Mouse (Mus musculus) left cerebral cortex, postnatal 10 days (tissue): ENCODE measurements around the gene Spty2d1. TPM values are rescaled to one million over a fixed set of nuclear protein-coding genes. Genes with fewer than 3 reads are reported as not detected.
"Not testable (repeated sequence)": the region's sequence is repeated elsewhere in the genome, so short reads cannot be mapped to it uniquely, and the experiment has no call there.

Experiments used
- DNase-seq, 2 experiments: peaks; one replicate each; pipeline ENCODE4 v3.0.0; 2021 to 2022; ENCODE audit warnings: low spot score in 2 of 2, mixed read lengths in 1 of 2; ENCODE audit errors: extremely low spot score in 1 of 2
- intact Hi-C: fragments of 180-260 bp; cut with DNase I; formaldehyde crosslinking; loops from one replicate; pipeline ENCODE4 v1.15.1; 2025
- total RNA-seq, 2 experiments: library from RNA; stranded (reverse); gene quantifications; 2 replicates each; pipeline ENCODE4 v1.2.3; 2021

Gene Spty2d1
- total RNA-seq, 2 experiments from 2014 or later: 8.9 to 9.5 TPM

DNA sequence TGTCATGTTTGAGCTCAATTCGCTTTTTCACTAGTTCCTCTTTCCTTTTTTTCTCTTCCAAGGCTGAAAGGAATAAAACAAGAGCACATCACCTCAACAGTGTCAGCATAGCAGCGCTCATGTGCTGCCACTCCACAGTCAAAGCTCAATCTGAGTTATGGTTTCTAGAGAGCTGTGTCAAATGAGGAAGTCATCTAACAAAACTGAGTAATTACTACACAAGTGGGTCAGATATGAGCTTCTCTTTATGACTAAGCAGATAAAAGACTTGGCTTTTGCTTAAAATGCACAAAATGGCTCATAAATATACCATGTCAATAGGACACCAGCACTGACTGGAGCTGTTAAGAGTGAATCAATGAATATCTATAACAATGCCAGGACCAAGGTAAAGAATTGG is 9.3 kb downstream of the Spty2d1 start:
- intact Hi-C loops: no loop called here
- no peak for DNase-seq

DNA sequence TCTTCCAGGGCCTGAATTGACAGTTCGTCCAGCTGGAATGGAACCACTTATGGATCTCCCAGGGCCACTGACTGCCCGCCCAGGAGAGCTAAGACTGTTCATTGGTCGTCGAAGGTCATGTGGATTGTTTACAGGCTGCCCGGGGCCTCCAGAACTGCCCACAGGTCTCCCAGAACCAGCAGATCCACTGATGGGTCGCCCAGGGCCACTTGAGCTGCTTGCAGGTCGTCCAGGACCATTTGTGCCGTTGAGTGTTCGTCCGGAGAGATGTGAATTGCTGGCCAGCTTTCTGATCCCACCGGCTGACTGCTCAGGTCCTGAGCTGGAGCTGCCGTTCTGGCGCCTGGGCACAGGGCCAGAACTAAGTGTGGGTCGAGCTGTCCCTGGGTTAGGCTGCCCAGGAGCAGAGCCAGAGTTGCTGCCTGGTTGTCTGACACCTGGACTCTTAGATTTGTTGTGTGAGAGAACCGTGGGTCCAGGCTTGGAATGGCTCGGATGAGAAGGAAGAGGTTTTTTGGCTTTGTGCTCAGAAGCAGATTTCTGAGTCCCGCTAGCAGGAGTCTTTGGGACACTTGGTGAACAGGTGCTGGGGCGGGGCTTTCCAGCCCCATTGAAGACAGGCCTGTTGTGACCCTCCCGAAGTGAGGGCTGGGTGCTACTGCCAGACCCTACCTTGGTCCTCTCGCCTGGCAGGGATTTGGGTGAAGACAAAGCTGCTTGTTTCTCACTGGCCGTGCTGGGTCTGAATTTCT is 10.4 kb downstream of the Spty2d1 start:
- intact Hi-C loops: no loop called here
- no peak for DNase-seq

DNA sequence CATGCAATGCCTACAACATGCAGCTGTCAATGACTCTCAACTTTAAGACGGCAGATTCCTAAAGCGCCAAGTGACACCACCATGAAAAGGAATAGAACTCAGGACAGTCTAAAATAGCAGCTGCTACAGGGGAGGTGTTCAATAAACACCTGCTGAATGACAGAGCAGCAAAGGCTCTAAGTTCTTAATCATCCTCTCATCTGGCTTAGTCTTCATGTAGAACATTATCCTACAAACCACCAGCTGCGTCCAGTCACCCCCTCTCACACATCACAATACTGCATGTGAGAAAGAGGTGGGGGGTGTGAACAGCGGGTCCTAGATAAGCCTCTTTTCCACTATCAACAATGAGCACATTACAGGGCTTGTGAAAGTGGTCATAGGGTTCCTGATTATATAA is 11.2 kb downstream of the Spty2d1 start:
- intact Hi-C loops: no loop called here
- DNase-seq: no peak

DNA sequence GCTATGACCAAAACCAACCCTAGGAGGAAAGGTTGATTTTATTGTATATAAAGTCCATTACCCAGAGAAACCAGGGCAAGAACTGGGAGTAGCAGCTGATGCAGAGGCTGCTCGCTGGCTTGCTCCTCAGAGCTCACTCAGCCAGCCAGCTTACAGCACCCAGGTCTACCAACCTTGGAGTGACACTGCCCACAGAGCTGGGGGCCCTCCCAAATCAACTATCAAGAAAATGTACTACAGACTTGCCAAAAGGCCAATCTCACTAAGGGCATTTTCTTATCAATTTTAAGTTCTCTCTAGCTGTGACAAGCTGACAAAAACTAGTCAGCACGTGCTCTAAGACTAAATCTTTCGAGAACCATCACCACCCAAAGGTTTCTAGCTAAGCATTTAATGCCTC is 12.7 kb downstream of the Spty2d1 start:
- no peak for DNase-seq
- intact Hi-C loops: no loop called here

DNA sequence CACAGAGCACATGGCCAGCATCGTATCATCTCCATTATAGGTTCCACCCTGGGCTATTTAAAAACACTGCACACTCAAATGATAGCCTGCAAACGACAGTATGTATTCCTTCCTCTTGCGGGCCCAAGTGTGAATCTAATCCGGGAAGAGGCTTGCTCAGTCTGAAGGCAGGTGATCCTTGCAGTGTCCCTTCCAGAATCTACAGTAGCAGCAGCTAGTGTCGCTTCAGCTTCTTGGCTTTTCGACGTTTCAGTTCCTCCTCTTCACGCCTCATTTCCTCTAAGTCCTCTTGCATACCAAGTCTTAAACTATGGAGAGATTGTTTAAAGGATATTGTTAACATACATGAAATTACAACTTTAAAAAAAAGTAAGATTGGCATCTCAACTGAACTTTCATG is 15.1 kb downstream of the Spty2d1 start:
- no peak for DNase-seq
- intact Hi-C loops: no loop called here

DNA sequence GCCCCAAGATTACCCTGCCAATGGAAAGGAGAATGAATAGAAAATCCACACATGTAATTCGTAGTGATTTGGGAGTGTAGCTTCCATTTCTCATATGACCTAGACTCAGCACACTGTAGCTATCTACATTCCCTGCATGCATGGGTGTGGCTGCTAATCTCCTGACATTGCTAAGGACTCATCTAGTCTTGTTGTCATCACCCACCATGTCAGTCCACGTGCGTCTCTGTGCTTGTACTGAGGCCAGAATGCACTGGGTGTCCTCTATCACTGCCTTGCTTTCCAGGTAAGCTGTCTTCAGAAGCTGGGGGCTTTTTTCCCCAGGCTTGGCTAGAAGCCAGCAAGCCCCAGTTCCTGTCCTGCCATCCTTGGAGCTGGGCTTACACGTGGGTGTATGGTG is 18.8 kb downstream of the Spty2d1 start:
- DNase-seq, intact Hi-C loops: not testable (repeated sequence)

DNA sequence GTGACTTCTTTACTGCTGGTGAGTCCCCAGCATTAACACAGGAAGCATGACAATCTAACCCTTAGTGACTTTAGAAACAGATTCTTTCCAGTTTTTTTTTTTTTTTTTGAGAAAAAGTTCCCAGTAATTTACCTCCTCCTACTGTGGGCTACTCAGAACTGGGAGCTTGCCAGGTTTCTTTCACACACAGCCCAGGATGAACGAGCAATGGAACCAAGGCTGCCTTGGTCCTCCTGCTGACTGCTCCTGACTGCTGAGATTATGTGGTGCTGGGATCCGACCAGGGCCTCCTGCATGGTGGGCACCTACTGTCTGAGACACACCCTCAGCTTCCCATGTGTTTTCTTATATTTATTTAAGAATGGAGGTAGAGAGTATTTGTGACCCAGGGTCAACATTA is 21.1 kb downstream of the Spty2d1 start:
- intact Hi-C loops: no loop called here
- DNase-seq: no peak

DNA sequence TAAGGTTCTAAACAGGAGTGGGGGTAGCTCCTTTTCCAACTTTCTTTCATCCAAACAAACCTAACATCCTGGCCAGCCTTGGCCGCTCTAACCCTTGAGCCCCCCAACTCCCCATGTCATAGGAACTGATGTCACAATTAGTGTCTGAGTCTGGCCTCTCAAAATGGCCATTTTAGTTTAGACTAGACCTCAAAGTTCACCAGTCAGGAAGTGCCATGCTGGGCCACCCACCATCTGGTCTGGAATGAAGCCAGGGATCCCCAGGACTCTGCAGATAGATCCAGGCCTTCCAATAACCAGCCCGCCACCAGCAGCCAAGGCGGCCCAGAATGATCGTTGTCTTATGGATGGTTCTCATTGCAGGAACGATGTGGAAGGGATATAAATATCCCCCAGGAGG is 21.6 kb downstream of the Spty2d1 start:
- DNase-seq: peak in 1 of 2 experiments; percentile 80
- intact Hi-C loops: no loop called here

DNA sequence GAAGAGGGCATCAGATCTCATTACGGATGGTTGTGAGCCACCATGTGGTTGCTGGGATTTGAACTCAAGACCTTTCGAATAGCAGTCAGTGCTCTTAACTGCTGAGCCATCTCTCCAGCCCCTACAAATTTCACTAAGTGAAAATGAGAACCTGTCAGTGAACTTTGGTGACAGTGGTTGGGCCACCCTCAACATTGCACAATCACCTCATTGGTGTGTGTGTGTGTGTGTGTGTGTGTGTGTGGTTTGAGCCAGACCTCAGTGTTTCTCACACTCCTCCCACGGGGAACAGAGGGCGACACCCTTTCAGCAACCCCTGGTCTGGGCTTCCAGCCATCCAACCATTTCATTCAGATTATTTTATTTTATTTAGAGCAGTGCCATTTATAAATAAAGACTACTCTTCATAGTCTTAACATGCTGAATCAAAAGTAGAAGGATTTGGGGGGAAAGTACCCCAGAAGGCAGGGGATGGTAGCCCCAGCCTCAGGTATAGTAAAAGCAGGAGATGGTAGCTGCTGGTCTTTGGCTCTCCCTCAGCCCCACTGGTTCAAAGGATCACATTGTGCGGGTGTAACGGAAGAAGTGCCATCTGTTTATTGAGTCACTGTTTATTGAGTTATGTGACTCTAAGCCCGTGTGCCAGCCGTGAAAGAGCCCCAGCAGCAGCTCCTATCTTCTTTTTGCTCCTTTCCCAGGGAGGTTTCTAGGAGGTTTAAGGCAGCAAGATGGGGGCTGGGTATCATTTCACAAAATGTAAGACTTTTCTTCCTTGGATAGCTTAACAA is 22.3 kb downstream of the Spty2d1 start:
- DNase-seq: no peak
- intact Hi-C loops: no loop called here

DNA sequence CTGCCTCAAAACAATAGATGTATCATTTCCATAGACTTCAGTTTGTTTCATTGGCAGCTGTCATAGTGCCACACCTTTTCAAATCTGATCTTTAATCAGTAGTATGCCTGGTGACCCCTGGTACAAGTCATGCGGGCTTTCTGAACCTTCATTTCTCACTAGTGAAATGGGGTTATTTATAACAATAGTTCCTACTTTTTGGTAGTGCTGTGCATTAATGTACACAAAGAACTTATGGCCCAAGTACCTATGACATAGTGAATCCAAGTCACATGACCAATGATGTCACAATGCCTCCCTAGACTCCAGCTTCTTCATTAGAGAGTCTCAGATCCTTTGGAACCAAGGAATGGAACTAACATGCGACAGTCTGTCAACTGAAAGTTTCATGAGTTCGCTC is 24.9 kb downstream of the Spty2d1 start, which contains the start of gene Gm9999:
TSS of gene Gm9999 (plus strand) at position 301 of the 400 bp plus-strand sequence.
- intact Hi-C loops: no loop called here
- no peak for DNase-seq

DNA sequence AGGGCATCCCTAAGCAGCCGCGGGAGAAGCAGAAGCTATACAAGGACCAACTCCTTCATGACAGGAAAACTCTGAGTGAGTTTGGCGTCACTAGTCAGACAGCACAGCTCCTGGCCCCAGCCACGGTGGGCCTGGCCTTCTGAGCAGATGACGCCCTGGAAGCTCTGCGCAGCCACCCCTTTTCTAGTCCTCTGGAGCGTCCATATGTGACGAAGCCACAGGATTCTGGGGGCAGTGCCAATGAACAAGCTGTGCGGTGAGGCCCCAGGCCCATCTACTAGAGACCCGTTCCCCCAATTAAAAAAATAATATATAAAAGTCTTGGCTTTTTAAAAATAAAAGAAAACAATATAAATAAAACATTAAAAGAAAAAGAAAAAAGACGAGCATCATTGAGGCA is 32.8 kb downstream of the Spty2d1 start:
- intact Hi-C loops: no loop called here
- DNase-seq: no peak

DNA sequence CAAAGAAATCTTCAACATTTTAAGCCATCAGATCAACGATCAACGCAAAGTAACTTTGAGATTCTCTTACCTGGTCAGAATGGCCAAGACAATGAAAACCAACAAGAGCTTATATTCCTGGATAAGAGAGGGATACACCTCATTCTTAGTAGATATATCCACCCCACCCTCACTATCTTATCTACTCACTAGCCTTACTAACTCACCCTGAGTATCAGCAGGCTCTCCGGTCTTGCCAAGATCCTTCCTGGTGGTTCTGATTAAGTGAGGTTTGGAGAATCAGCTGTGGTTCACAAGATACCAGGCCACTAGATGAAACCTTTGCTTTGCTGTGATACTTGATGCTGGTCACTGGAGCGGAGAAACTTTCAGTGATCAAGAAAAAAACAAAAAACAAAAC is 33.6 kb downstream of the Spty2d1 start:
- intact Hi-C loops: no loop called here
- DNase-seq: no peak

DNA sequence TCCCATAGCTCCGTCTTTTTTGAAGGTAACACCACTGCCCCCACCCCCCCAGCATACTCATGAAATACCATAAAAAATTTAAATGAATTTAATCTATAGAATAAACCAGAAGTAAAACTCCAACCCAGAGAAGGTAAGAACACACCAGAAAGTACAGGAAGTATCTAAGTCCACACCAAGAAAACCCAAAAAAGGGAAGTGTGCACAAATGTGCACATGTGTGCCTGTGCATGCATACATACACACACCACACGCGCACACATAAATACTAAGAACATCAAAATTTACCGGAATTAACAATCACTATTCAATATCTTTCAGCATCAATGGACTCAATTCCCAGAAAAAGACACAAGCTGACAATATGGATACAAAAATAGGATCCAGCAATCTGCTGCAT is 38.3 kb downstream of the Spty2d1 start:
- no peak for DNase-seq
- intact Hi-C loops: no loop called here

DNA sequence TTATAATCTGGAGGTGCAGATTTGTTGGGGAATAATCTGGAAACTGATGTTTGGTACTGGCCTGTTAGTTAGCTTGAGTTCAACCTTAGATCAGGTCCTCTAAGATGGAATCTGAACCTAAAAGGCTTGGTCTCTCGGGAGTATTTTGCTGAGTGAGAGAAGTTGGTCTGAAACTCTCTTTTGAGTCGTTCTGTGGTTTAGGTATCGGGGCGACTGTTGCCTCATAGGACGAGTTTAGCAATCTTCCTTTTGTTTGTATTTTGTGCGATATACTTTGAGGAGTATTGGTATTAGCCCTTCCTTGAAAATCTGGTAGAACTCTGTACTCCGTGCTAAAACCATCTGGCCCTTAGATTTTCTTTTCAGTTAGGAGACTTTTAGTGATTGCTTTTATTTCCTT is 44.1 kb downstream of the Spty2d1 start:
- no peak for DNase-seq
- intact Hi-C loops: loop anchor here (5.0 kb wide), 1 partner anchor 118 kb away; no protein-coding TSS in a partner anchor

DNA sequence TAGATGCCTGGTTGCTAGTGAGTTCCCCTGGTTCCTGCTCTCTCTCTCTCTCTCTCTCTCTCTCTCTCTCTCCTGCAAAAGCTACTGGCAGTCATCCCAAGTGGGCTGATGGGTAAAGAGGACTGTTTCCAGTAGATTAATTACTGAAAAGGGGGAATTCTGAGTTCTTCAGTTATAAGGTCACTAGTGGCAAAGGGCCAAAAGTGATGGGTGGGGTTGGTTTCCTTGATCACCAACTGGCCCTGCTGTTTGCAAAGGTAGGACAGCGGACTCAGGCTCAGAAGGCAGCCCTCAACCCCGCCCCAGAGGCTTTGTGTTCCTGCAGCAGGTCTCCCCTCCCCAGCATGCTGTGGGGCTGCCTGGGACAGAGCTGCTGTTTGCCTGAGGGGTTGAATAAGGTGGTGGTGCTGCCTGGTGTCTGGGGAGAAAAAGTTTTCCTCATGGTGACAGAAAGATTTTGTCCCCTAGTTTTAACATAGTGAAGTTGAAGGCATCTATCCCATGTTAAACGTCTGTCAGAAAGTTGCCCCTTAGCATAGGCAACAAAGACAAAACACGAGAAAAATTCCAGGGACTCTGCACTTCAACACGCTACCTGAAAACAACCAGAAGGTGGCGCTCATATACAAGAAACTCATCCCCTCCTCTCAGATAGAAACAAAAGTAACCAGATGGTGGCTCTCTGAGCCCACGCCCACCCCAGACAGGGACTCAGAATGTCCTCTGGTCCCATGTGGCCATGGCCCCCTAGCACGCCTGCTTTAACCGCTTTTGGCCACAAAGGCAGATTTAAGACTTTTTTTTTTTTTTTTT is 45.2 kb downstream of the Spty2d1 start:
- intact Hi-C loops: loop anchor here (2.0 to 5.0 kb wide), 3 partner anchors 52 to 188 kb away; no protein-coding TSS in a partner anchor

DNA sequence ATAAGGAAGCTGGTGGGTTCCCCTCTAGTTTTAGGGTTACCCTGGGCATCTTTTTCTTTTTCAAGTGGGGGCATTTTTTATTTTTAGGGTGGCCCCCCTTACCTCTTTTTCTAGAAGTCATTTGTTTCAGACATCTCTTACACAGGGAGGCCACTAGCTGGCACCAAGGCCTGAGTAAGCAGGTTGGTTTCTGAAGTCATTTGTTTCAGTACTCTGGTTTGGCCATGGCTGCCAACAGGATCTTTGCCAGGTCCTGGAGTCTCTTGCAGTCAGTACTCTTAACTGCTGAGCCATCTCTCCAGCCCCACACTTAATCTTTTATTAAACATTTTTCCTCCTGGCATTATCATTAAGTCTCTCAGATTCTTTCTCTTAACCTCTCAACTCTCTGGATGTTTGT is 46.1 kb downstream of the Spty2d1 start:
- DNase-seq: no peak
- intact Hi-C loops: loop anchor here (2.0 to 5.0 kb wide), 3 partner anchors 53 to 189 kb away; no protein-coding TSS in a partner anchor

More for the DNA sequence above, 45.2 kb downstream of the Spty2d1 start:
- peak; percentile 79 to 83 for DNase-seq

DNA sequence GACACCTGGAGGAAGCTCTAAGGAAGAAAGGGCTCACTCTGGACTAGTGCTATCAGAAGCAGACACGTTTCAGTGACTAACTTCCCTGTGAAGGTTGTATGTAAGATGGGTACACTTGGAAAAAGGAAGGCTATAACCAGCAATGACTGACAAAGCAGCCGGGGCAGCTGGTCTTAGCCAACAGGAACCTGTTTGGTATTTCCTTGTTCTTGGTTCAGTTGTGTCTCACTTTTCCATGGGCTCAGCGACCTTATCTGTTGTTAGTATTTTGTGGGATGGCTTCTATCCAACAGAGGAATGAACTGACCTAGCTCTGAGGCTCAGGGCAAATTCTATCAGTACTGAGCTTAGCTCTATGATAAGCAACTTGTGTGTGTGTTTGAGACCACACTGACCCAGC is 47.2 kb downstream of the Spty2d1 start:
- DNase-seq: no peak
- intact Hi-C loops: loop anchor here (5.0 kb wide), 1 partner anchor 121 kb away; no protein-coding TSS in a partner anchor

DNA sequence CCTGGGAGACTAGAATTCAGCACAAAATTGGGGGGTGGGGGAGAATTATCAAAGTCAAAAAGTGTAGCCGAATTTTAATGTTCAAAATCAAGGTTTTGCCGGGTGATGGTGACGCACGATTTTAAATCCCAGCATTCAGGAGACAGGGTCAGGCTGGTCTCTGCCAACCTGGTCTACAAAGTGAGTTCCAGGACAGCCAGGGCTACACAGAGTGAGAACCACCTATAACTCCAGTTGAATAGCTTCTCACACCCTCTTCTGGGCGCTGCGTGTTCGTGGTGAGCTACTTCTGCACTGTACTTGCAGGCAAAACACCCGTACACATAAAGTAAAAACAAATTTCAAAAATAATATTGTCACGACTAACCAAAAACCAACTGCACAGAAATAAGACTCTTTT is 49.4 kb downstream of the Spty2d1 start:
- DNase-seq: no peak
- intact Hi-C loops: no loop called here
